Mouse (Mus musculus) effector memory CD4-positive, alpha-beta T cell, adult 5 months (primary cell): ENCODE measurements around the gene Hps6. TPM values are rescaled to one million over a fixed set of nuclear protein-coding genes. Genes with fewer than 3 reads are reported as not detected.

Source experiments
- polyA plus RNA-seq: library from polyadenylated mRNA; unstranded; fragments of 100-300 nt; shearing (Covaris generic); gene quantifications from one replicate; pipeline ENCODE4 v1.2.1, GENCODE M21; 2017

The Hps6 gene
- 6.8 TPM for polyA plus RNA-seq

GRCm38 (mm10) chr19:46003371-46004226, at the start of gene Hps6:
Hps6 (plus strand) TSS chr19:46003508.

DNA sequence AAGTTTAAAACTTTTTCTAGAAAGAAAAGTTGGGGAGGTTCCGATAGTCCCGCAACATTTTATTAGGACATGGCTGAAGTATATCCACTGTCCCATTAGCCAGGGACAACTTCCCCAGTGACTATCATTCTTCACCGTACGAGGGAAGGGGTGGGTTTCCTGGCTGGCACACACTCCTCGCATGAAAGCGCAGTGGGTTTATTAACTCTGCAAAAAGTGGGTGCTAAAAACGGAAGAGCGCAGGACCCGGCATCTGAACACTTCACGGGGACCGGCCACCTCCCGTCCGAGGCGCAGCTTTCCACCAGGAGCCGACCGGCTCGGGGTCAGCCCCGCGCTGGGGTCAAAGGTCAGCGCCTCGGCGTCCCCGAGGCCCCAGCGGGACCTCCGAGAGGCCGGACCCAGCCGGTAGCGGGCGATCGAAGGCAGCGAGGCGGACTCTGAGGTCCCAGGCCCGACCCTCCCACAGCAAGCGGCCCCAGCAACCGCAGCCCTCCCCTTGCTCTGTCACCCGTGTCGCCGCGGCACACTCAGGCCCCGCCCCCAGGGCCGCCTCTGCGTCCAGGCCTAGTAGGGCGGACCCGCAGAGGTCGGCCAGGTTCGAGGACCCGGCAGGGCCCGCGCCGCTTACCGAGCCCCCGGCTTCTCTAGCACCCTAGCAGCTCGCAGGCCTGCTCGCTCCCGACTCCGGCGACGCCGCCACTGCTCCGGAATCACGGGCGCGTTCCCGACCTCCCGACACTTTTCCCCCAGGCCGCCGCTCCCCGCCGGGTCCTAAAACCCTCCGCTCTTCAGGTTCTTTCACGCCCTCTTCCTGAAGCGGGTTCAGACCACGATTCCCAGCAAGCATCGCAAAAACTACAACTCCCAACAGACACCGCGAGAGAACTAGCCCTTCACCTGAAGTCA, 5.3 kb upstream of the Hps6 start, which contains the start of gene Armh3:
Armh3 (minus strand) TSS at position 704 of the 909 bp plus-strand sequence.

DNA sequence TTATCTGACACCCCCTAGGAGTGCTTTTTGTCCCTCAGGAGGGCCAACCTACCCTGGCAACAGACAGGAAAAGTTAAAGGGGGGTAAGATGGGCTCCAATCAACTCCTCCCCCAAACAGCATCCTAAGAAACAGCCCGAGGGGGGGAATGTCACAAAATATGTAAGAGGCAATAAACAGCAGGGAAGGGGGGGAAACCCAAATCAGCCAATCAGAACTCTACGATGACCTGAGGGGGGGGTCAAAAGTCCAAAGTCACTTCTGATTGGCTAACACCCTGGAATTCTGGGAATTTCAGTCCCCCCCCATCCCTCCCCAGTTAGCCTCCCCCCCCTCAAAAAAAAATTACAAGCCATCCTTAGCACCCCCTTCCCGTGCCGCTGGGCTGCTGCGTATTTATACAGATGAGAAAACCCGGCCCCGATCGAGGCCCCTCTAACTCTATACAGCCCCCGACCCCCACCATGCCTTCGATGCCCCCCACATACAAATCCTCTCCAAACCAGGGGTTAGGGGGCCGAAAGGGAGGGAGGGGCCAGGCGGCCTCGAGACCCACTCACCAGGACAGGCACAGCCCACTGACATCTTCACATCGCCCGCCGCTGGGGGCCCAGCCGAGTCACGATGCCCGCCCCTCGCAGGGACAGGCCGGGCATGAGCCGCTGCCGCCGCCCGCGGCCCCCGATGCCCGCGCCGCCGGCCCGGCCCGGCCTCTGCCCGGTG, 41.1 kb downstream of the Hps6 start, which contains the start of gene Pprc1:
Pprc1 (plus strand) TSS at position 616 of the 722 bp plus-strand sequence.

GRCm38 (mm10) chr19:46044993-46045695, 41.8 kb downstream of the Hps6 start, which contains the start of gene Ldb1:
Ldb1 (minus strand) TSS chr19:46045214.

Other genes starting within 250 kb of the Hps6 start
- gene Mgea5, start 219.7 kb upstream of the Hps6 start, polyA plus RNA-seq, result 306 TPM
- gene Kcnip2, start 187.4 kb upstream of the Hps6 start, polyA plus RNA-seq, result 3.5 TPM
- 10.6 TPM for gene Armh3, start 5.0 kb upstream of the Hps6 start, polyA plus RNA-seq
- 58.1 TPM for gene Pprc1, start 41.4 kb downstream of the Hps6 start, polyA plus RNA-seq
- 259 TPM for gene Ldb1, start 41.7 kb downstream of the Hps6 start, polyA plus RNA-seq
- 96.5 TPM for gene Nolc1, start 72.4 kb downstream of the Hps6 start, polyA plus RNA-seq
- gene Elovl3, start 128.4 kb downstream of the Hps6 start, polyA plus RNA-seq, result not detected
- gene Pitx3, start 144.8 kb downstream of the Hps6 start, polyA plus RNA-seq, result not detected
- 67.5 TPM for gene Gbf1, start 149.0 kb downstream of the Hps6 start, polyA plus RNA-seq